Mouse (Mus musculus) olfactory bulb, adult 2 months (tissue): ENCODE data around the gene Ppip5k2.

Experiments
- CTCF ChIP-seq: fragments of 200-500 bp; IDR thresholded peaks from 2 replicates; pipeline ENCODE4 v1.5.1; 2012; ENCODE audit warnings: low read depth, mild to moderate bottlenecking, low read length, moderate library complexity; ENCODE audit not compliant: insufficient read depth
- POLR2A ChIP-seq: fragments of 200-500 bp; IDR thresholded peaks from 2 replicates; pipeline ENCODE4 v1.6.1; 2012; ENCODE audit warnings: mild to moderate bottlenecking, low read depth, low read length, moderate library complexity; ENCODE audit not compliant: insufficient read depth

GRCm38 (mm10) chr1:97745712-97746111 lies 24.5 kb downstream of the Ppip5k2 start:
- TF ChIP-seq CTCF (no peak), POLR2A (no peak)
